Mouse (Mus musculus) colon, adult 2 months (tissue): ENCODE results near the gene Akap6. TPM values are rescaled to one million over a fixed set of nuclear protein-coding genes. Genes with fewer than 3 reads are reported as not detected.

ENCODE experiments used
- polyA plus RNA-seq: library from polyadenylated mRNA; depleted of rRNA; stranded (reverse); fragments of >200 nt; gene quantifications from 2 replicates; pipeline ENCODE4 v1.2.3, GENCODE M21; 2012; rRNA removed

Akap6 gene
- polyA plus RNA-seq: 0.63 and 0.74 TPM in 2 replicates

GRCm38 (mm10) chr12:52699146-52699545 lies at the start of gene Akap6:
TSS of gene Akap6 (plus strand) at chr12:52699383.

Other genes with a start within 250 kb of the Akap6 start
- gene Arhgap5, start 195.4 kb upstream of the Akap6 start, polyA plus RNA-seq: 1.8 and 2.1 TPM in 2 replicates